Mouse (Mus musculus) urinary bladder, adult 2 months (tissue): ENCODE data around the gene Ppm1l. TPM values are rescaled to one million over a fixed set of nuclear protein-coding genes. Genes with fewer than 3 reads are reported as not detected.

ENCODE experiments used
- DNase-seq: peaks from one replicate; pipeline ENCODE4 v3.0.0; 2022; ENCODE audit warnings: low spot score
- polyA plus RNA-seq: library from polyadenylated mRNA; depleted of rRNA; stranded (reverse); fragments of >200 nt; gene quantifications from 2 replicates; pipeline ENCODE4 v1.2.3, GENCODE M21; 2012

The Ppm1l gene
- polyA plus RNA-seq, 1 experiment, result 6.7 TPM

GRCm38 (mm10) chr3:69433580-69433979, 116.9 kb downstream of the Ppm1l start:
- DNase-seq, result no peak

DNA sequence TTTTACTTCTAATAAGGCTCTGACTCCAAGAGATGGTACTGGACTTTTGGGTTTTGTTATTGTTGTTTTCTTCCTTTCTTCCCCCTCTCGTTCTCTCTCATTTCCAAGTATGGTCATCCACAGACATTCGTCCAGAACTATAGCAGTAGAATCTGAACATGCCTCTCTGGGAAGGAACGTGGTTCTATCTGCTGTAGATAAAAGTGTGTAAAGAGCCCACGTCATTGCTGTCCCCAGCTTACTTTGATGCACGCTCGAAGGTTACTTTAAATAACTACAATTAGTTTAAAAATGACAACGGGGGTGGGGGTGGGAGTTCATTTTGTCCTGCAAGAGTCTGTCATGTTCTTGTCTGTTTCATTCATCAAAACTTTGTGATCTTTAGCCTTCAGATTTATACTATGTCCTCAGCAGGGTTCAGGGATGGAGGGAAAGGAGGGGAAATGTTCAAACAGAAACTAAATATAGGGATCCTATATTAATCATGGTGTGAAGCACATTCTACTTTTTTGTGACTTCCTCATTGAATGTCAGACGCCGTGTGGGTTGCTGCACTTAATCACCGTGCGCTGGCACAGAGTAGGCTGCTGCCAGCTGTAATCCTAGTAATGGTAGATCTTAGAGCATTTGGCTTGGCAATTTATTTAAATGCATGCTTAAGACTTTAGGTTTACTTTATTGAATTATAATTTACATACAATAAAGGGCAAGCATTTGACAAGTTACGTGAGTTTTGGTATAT, 122.3 kb downstream of the Ppm1l start:
- DNase-seq, result no peak

DNA sequence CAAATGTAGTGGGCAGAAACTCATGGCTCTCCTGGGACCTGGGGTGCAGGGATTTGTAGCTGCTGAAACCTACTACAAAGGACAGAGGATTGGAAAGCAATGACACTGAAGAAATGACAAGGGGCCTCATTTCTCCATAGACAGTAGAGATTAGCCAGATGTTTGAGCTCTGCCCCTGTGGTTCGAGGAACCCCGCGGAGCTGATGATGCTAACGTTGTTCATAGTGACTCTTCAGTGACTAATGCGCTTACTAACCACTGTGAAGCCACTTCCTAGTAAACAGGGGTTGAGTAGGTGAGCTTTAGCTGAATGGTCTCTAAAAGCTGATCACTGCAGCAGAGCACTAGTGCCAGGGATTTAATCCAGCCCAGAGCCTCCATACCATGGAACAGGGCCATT, 124.1 kb downstream of the Ppm1l start:
- no peak for DNase-seq

GRCm38 (mm10) chr3:69446989-69447388, 130.3 kb downstream of the Ppm1l start:
- DNase-seq, result no peak

GRCm38 (mm10) chr3:69449041-69449440, 132.4 kb downstream of the Ppm1l start:
- no peak for DNase-seq

DNA sequence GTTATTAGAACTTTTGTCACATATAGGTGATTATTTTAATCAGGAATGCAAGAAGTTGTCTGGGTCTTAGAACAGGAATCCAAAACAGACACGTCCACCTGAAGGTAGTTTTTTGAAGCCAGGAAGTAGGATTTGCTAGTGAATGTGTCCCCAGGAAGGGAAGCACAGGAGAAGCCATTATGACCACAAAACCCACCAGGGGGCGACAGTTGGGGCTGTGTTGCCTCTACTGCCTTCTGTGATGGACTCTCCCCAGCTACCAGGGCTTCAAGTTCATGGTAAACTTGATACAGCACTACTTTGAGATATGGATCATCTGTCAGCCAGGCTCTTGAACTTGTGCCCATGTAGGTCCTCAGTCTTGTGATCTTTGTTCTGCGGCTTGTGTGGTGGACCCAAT, 137.7 kb downstream of the Ppm1l start:
- no peak for DNase-seq

- no peak for DNase-seq
Measured at GRCm38 (mm10) chr3:69456071-69456470, 139.4 kb downstream of the Ppm1l start.

DNA sequence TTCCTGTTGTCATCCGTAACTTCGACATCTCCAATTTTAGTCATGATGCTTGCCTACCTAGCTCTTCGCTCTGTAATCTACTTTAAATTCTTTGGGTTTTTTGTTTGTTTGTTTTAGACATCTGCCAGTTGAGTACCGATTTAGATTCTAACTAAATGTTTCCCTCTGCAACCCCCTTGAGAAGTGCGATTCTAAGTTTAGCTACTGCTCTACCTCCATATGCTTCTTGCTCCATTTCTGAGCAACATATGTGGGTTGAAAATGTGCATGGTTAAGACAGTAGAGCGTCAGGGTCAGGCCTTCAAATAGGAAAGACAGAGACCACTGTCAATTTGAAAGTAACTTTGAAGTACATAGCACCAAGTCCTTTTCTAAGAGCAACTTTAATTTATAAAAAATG, 142.1 kb downstream of the Ppm1l start:
- no peak for DNase-seq

GRCm38 (mm10) chr3:69461956-69462355, 145.3 kb downstream of the Ppm1l start:
- no peak for DNase-seq

DNA sequence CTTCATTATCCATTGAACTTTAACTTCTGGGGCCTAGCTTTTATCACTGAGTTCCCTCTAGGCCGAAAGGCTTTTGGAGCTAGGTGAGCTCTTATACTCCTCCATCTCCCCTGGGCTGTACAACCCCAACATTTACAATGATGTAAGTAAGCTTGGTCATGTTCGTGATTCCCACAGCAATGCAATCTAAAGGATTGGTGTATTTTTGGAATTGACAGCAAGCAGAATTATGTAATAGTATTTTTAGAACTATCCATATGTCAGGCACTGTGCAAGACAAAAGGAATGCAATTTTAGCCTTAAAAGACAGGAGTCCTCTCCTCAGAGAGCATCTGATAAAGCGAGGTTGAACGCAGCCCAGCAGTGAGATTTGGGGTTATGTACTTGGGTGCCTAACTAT, 149.1 kb downstream of the Ppm1l start:
- DNase-seq, result no peak

- DNase-seq, result no peak
Measured at GRCm38 (mm10) chr3:69468280-69469008, 151.8 kb downstream of the Ppm1l start.

DNA sequence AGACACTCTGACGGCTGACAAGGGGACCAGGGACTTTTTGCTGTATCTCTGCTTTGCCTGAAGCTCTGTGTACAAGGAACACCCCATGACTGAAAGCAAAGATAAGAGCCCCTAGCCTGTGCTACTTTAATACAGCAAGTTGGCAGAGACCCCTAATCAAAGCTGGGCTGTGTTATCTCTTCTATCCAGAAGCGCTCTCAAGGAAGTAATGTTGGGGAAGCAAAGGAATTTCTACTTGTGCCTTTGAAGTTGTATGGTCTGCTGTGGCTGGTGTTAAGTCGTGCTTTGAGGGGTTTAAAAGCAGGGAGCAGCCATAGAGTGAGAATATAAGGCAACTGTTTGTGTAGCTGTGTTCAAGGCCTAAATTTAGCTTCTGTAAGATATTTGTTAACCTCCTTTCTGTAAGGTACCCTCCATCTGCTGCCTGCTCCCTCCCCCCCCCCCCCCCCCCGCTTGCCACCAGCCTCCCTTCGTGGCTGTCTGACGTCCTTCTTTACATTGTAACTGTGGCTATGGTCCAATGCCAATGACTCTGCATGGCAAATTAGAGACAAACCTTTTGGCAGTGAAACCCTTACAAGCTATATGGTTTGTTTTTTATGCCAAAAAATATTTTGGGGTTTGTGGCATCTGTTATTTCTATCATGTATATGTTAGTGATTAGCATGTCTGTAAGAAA, 152.9 kb downstream of the Ppm1l start:
- DNase-seq, result no peak

- no peak for DNase-seq
Measured at GRCm38 (mm10) chr3:69470142-69470796, 153.6 kb downstream of the Ppm1l start.

DNA sequence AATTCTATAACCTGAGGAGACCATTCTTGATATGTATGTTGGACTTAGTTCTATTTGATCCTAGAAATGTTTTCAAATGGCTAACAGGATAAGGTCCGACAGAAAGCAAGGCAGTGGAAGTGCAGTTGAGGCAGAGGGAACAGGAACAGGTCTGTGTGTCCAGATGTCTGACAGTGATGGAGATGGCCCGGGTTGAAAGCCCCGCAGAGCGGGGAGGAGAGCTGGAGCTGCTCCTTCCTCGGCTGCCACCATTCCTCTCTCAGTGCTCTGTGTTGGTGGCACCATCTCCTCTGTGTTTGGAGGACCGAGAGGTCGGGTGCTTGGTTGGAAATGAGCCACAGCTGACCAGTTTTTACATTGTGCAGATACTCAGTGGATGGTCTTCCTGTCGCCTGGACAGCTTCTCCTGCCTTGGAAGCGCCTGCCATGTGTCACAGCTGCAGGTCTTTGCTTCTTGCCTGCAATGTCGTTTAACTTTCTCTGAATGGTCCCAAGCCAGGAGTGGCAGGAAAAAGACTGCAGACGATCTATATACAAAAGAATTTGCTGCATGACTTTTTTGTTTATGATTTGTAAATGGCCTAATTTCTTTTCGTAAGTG, 159.3 kb downstream of the Ppm1l start:
- DNase-seq, result no peak

GRCm38 (mm10) chr3:69479937-69480336, 163.3 kb downstream of the Ppm1l start:
- no peak for DNase-seq

GRCm38 (mm10) chr3:69481835-69482234, 165.2 kb downstream of the Ppm1l start:
- no peak for DNase-seq

- DNase-seq, result no peak
Measured at GRCm38 (mm10) chr3:69484006-69484574, 167.4 kb downstream of the Ppm1l start.

DNA sequence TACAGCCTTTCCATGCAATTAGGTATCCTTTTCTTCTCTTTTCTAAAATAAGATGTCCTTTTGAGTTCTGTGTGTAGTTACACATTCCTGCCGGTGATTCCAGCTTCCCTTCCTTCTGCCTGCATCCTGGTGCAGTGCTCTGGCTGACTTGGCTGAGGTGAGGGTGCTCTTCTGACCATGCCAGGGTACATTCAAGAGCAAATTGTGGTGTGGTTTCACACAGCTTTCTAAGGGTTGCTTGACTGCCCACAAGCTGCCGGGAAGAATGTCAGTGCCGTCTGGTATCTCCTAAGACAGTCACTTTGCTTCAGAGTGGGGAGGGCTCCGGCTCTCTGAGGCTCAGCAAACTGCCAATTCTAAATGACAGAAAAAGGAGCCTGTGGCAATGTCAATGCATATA, 167.9 kb downstream of the Ppm1l start:
- no peak for DNase-seq

GRCm38 (mm10) chr3:69485347-69485746, 168.7 kb downstream of the Ppm1l start:
- DNase-seq, result no peak

- no peak for DNase-seq
Measured at GRCm38 (mm10) chr3:69485756-69486155, 169.1 kb downstream of the Ppm1l start.

GRCm38 (mm10) chr3:69487471-69487870, 170.8 kb downstream of the Ppm1l start:
- no peak for DNase-seq

- no peak for DNase-seq
Measured at GRCm38 (mm10) chr3:69489669-69490068, 173.0 kb downstream of the Ppm1l start.
